Mouse (Mus musculus): Measurements from ENCODE around the gene Vamp4.

- no peak for TF ChIP-seq KAT2A (conservative IDR thresholded peaks at IDR 0.05; ENCODE audit: low read depth, low read length)
- TF ChIP-seq MEF2A (IDR thresholded peaks at IDR 0.05; ENCODE audit: extremely low read depth, insufficient replicate concordance, low read depth, low read length, poor library complexity, severe bottlenecking), result no peak
- no peak for TF ChIP-seq MYB (IDR thresholded peaks at IDR 0.05; ENCODE audit: low read depth, low read length)
- TF ChIP-seq BHLHE40 (IDR thresholded peaks at IDR 0.05; ENCODE audit: borderline replicate concordance, low read depth, low read length), result no peak
- no peak for TF ChIP-seq POLR2A (IDR thresholded peaks at IDR 0.05; ENCODE audit: control insufficient read depth in 1 of 2, insufficient read depth in 1 of 2, low read depth in 1 of 2, low read length in 2 of 2, poor library complexity in 1 of 2)
- TF ChIP-seq EP300 (IDR thresholded peaks at IDR 0.05; ENCODE audit: low read depth in 1 of 2, low read length in 2 of 2), result no peak
- no peak for TF ChIP-seq CTCF (IDR thresholded peaks at IDR 0.05 in 2 of 3, conservative IDR thresholded peaks at IDR 0.05 in 1 of 3; ENCODE audit: control insufficient read depth in 1 of 3, insufficient read depth in 1 of 3, low read depth in 2 of 3, low read length in 3 of 3, poor library complexity in 1 of 3, severe bottlenecking in 1 of 3)
- no peak for TF ChIP-seq TBP (IDR thresholded peaks at IDR 0.05; ENCODE audit: low read depth, low read length)
- no peak for TF ChIP-seq MAX (IDR thresholded peaks at IDR 0.05; ENCODE audit: low read length)
Observed at GRCm38 (mm10) chr1:162532330-162532729, 38.0 kb upstream of the Vamp4 start.

Measured in MEL (cell line).